Comparison of ENCODE assay signal across 22 mouse cellular contexts in genomic region chr5:72195442-72195841, GRCm38 (mm10).
"Had no signal": no experiment of that assay in that cellular context is flagged by ENCODE, and none has a peak within 500 bp of the region (broad histone marks: within the 10 kb centered on the region; RNA-seq: fewer than 3 reads in every experiment).

No protein-coding gene starts in this region.

- ATAC-seq: forebrain, embryonic 13.5 days; forebrain, embryonic 14.5 days; forebrain, embryonic 15.5 days; forebrain, embryonic 16.5 days; forebrain, postnatal 0 days had no signal

- DNase-seq: cerebellum, adult 2 months; cerebellum, adult 8-10 months; cerebellum, adult 9-10 months; cerebellum, adult 9-11 months; cerebellum, postnatal 10 days; cerebellum, postnatal 14 days; cerebellum, postnatal 25 days; cerebellum, postnatal 36 days; embryo, embryonic 11 days; forebrain, postnatal 0 days; gastrocnemius, adult 2 months; gastrocnemius, postnatal 10 days; gastrocnemius, postnatal 14 days; gastrocnemius, postnatal 25 days; gastrocnemius, postnatal 36 days; heart, adult 11 months; heart, adult 18-20 months; heart, adult 2 months had no signal
